In genomic region chr3:159885271-159885670, GRCm38 (mm10) we compare ENCODE assay signal across 9 mouse cellular contexts. TPM values are rescaled to one million over a fixed set of nuclear protein-coding genes. Genes with fewer than 3 reads are reported as not detected.
DNase-seq lines count a peak whose midpoint lies in the region; ATAC-seq and TF ChIP-seq lines count a peak whose summit lies in the region.
"Had no signal": no experiment of that assay in that cellular context is flagged by ENCODE, and none has a peak within 500 bp of the region (broad histone marks: within the 10 kb centered on the region; RNA-seq: fewer than 3 reads in every experiment).

No protein-coding gene starts in this region.

- ATAC-seq in hindbrain, embryonic 12.5 days (ENCODE audit: low FRiP score): peak; percentile 92

- intact Hi-C loops in gastrocnemius, adult 2 months (cut with DNase I): loop anchor here (5.0 kb wide), 1 partner anchor 43 kb away; no protein-coding TSS in a partner anchor

- TF ChIP-seq CTCF in cortical plate, adult 2 months (IDR thresholded peaks at IDR 0.05; ENCODE audit: extremely low read depth, insufficient read depth, low read length): no peak
- no peak for TF ChIP-seq CTCF in gastrocnemius, adult 2 months (IDR thresholded peaks at IDR 0.05)

- H3K4me2 ChIP-seq in hindbrain, embryonic 12.5 days (replicated peaks): no peak overlapping the region

- no peak overlapping the region for H3K9ac ChIP-seq in hindbrain, embryonic 12.5 days

- peak; percentile 90 for DNase-seq in Muller cell, postnatal 12 days (ENCODE audit: inconsistent ontology term)
- DNase-seq in gastrocnemius, adult 2 months: peak; percentile 63
- DNase-seq in layer of hippocampus, adult 9-11 months: peak; percentile 92
- peak; percentile 77 for DNase-seq in lung, postnatal 14 days
- DNase-seq in retina, postnatal 7 days (ENCODE audit: low read depth, low spot score): peak; percentile 11
- no peak for DNase-seq in spleen, postnatal 14 days (ENCODE audit: low spot score in 2 of 2)

- no peaks in the 10 kb centered on the region for H3K27me3 ChIP-seq in hindbrain, embryonic 12.5 days

- no peaks in the 10 kb centered on the region for H3K9me3 ChIP-seq in hindbrain, embryonic 12.5 days (replicated peaks)
- H3K9me3 ChIP-seq: G1E had no signal

- H3K36me3 ChIP-seq in hindbrain, embryonic 12.5 days: no peaks in the 10 kb centered on the region
- H3K36me3 ChIP-seq: G1E had no signal

- peaks cover 6% of the 10 kb centered on the region for H3K4me1 ChIP-seq in cortical plate, adult 2 months (ENCODE audit: control insufficient read depth, insufficient read depth, low read length)
- peaks cover 15% of the 10 kb centered on the region for H3K4me1 ChIP-seq in hindbrain, embryonic 12.5 days

- H3K4me3 ChIP-seq in cortical plate, adult 2 months (ENCODE audit: insufficient read depth, low read length): no peak overlapping the region
- H3K4me3 ChIP-seq in gastrocnemius, adult 2 months: no peak overlapping the region
- H3K4me3 ChIP-seq in hindbrain, embryonic 12.5 days: no peak overlapping the region

- TF ChIP-seq POLR2A in cortical plate, adult 2 months (IDR thresholded peaks at IDR 0.05; ENCODE audit: extremely low read depth, insufficient read depth, low read length): no peak

- WGBS in hindbrain, embryonic 12.5 days: 15% methylated on average over 3 of the region's 3 CpGs

- peak overlapping the region; percentile 83; the same call in 1 of the 2 replicates for H3K27ac ChIP-seq in cortical plate, adult 2 months (ENCODE audit: insufficient read depth, low read length)
- H3K27ac ChIP-seq in gastrocnemius, adult 2 months: peak overlapping the region; percentile 28; the same call in 1 of the 2 replicates
- peak overlapping the region; percentile 62 for H3K27ac ChIP-seq in hindbrain, embryonic 12.5 days

RNA-seq across cellular contexts. Expression of gene Wls, which starts 45.8 kb away (rescaled TPM):
- 29.7 and 32.2 TPM in 2 replicates for polyA plus RNA-seq in cortical plate, adult 2 months (2012; rRNA removed)
- 10 to 100 TPM; 21.0 to 24.3 TPM for total RNA-seq in gastrocnemius, adult 2 months (2021)
- polyA plus RNA-seq in hindbrain, embryonic 12.5 days (2016; fragmentation: Nextera tagmentation; extraction: Ambion mirVana): 156 and 162 TPM in 2 replicates

Comparison
In these comparisons a context has a peak if more than half of its experiments do, and no peak if none do; other contexts are left out.
1. DNase-seq: peak in Muller cell, postnatal 12 days (single experiment), gastrocnemius, adult 2 months (single experiment), layer of hippocampus, adult 9-11 months (single experiment), lung, postnatal 14 days (single experiment) and retina, postnatal 7 days (single experiment); none in spleen, postnatal 14 days (0 of 2).
2. H3K27ac ChIP-seq: peak in every context shown above with its lines; median percentile 83 in cortical plate, adult 2 months; 62 in hindbrain, embryonic 12.5 days; 28 in gastrocnemius, adult 2 months.